Mouse (Mus musculus): ENCODE results near the gene Hbb-bt.
A peak's percentile ranks its signal among the peaks of the same experiment; 100 is the strongest.
"Not testable (repeated sequence)": the region's sequence is repeated elsewhere in the genome, so short reads cannot be mapped to it uniquely, and the experiment has no call there.

Hbb-bt gene

DNA sequence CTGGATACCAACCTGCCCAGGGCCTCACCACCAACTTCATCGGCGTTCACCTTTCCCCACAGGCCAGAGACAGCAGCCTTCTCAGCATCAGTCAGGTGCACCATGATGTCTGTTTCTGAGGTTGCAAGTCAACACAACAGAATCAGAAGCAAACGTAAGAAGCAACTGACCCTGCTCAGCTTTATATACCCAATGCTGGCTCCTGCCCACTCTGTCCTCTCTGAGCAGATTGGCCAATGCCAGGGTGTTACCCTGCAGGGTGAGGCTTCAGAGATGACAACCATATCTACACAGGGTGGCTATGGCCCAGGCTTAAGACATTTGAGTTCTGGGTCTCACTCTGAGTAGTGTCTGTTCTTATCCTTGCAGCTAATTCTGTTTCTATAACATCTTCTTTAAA, at the start of gene Hbb-bt:
Hbb-bt (minus strand) TSS at position 231 of the 400 bp plus-strand sequence.
- DNase-seq (ENCODE audit: low spot score): no peak

DNA sequence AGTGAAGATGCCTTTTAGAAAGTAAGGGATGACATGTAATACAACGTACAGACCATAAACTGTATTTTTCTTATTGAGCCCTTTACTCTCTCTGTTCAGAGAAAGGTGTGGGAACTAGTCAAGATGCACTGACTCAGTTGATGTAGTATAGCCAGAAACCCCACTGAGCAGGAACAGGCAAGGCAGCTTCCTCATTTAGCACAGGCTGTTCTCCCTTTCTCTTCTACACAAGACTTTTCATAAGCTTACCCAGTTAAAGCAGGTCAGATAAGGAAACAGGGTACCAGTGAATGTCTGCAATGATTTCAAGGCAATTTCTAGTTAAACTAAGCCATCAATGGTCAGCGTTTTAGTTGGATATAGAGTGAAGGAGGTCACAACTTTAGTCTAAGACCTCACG, 47.7 kb upstream of the Hbb-bt start:
- no peak for DNase-seq (ENCODE audit: low spot score)

- peak; percentile 22 for DNase-seq (ENCODE audit: low spot score)
These were observed 47.1 kb upstream of the Hbb-bt start for GRCm38 (mm10) chr7:103860855-103861254.

- DNase-seq (ENCODE audit: low spot score): no peak
These were observed 45.3 kb upstream of the Hbb-bt start for GRCm38 (mm10) chr7:103859076-103859475.

- DNase-seq (ENCODE audit: low spot score): no peak
These were observed 40.9 kb upstream of the Hbb-bt start for GRCm38 (mm10) chr7:103854669-103855068.

GRCm38 (mm10) chr7:103853090-103853489, 39.3 kb upstream of the Hbb-bt start, which contains the start of gene Hbb-y:
Gene Hbb-y (minus strand): TSS chr7:103853216.
- no peak for DNase-seq (ENCODE audit: low spot score)

- no peak for DNase-seq (ENCODE audit: low spot score)
These were observed 30.9 kb upstream of the Hbb-bt start for GRCm38 (mm10) chr7:103844525-103845325.

- DNase-seq (ENCODE audit: low spot score): no peak
These were observed 29.2 kb upstream of the Hbb-bt start, which contains the start of gene Hbb-bh1 for GRCm38 (mm10) chr7:103843034-103843433. Gene Hbb-bh1 (minus strand): TSS chr7:103843164.

DNA sequence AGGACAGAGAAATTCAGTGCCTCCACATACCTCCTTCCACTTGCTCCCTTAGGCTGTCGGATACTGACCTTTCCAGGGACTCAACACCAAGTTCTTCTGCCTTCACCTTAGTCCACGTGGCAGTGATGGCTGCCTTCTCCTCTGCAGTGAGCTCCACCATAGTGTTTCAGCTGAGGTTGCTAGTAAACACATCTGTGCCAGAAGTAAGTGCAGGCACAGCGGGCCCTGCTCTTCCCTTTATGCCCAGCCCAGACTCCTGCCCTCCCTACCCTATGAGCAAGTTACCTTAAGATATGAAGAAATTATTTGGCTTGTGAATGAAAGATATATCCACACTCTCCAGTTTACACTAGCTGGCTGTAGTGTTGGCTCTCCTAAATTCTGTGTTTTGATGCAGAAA, 26.5 kb upstream of the Hbb-bt start, which contains the start of gene Hbb-bh2:
Hbb-bh2 (minus strand) TSS at position 253 of the 400 bp plus-strand sequence.
- DNase-seq (ENCODE audit: low spot score): no peak

DNA sequence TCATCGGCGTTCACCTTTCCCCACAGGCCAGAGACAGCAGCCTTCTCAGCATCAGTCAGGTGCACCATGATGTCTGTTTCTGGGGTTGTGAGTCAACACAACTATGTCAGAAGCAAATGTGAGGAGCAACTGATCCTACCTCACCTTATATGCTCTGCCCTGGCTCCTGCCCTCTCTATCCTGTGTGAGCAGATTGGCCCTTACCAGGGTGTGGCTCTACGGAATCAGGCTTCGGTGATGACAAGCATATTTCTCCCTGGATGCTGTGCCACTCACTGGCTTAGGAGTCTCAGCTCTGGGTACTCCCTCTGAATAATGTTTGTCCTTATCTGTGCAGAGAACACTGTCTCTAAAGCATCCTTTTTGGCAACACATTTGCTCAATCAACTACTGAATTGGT, 14.0 kb upstream of the Hbb-bt start, which contains the start of gene Hbb-bs:
Hbb-bs (minus strand) TSS at position 289 of the 400 bp plus-strand sequence.
- DNase-seq (ENCODE audit: low spot score): no peak

GRCm38 (mm10) chr7:103827139-103827538, 13.3 kb upstream of the Hbb-bt start:
- DNase-seq (ENCODE audit: low spot score): not testable (repeated sequence)

DNA sequence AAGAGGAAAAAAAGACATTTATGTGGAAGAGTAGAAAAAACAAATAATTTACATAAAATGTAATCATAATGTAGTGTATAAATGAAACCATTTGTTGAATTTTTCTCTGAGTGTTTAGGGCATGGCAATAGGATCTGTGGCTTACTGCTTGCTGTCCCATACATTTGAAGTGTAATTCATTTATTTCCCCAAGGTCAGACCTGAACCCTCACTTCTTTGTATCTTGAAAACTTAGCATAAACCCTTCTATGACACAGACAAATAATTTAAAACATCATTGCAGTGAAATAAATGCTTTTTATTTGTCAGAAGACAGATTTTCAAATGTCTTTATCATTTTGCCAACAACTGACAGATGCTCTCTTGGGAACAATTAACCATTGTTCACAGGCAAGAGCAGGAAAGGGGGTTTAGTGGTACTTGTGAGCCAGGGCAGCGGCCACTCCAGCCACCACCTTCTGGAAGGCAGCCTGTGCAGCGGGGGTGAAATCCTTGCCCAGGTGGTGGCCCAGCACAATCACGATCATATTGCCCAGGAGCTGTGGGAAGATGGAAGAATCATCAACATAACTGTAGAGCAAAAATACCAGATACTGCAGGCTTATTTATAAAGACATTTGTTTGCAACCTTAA, 12.6 kb upstream of the Hbb-bt start:
- no peak for DNase-seq (ENCODE audit: low spot score)

DNA sequence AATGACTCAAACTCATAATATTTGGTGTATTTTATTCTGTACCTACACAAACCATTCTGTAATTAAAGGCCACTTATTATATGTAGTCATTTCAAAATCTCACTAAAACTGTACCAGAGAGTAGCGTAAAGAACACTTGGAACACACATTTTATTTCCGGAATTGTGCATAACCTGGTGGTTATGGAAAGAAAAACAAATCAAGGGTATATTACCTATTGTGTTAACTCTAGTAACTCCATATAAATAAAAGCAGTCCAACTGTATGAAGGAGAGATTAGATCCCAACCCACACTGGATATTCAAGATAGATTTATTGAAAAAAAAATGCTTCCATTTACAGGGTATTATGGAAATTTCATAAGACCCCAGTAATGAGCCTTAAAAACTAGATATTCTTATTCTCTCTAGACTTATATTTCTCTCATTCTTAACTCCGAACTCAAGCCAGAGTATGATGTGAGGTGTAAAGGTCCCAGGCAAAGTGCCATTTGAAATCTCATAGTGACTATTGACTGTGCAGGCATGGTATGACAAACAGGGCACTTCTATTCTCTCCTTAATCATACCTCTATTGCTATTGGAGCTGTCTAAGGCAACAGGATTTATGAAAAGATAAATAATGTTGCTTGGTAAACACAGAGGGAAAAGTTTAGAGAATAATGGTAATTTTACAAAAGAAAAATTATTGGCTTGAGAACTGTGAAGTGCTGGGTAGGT, 11.9 kb upstream of the Hbb-bt start:
- no peak for DNase-seq (ENCODE audit: low spot score)

GRCm38 (mm10) chr7:103824597-103824996, 10.8 kb upstream of the Hbb-bt start:
- no peak for DNase-seq (ENCODE audit: low spot score)

GRCm38 (mm10) chr7:103815085-103815484, 1.3 kb upstream of the Hbb-bt start:
- DNase-seq (ENCODE audit: low spot score): not testable (repeated sequence)

GRCm38 (mm10) chr7:103813152-103813551, 644 bp downstream of the Hbb-bt start:
- DNase-seq (ENCODE audit: low spot score): not testable (repeated sequence)

- no peak for DNase-seq (ENCODE audit: low spot score)
These were observed 1.6 kb downstream of the Hbb-bt start for GRCm38 (mm10) chr7:103812174-103812573.

DNA sequence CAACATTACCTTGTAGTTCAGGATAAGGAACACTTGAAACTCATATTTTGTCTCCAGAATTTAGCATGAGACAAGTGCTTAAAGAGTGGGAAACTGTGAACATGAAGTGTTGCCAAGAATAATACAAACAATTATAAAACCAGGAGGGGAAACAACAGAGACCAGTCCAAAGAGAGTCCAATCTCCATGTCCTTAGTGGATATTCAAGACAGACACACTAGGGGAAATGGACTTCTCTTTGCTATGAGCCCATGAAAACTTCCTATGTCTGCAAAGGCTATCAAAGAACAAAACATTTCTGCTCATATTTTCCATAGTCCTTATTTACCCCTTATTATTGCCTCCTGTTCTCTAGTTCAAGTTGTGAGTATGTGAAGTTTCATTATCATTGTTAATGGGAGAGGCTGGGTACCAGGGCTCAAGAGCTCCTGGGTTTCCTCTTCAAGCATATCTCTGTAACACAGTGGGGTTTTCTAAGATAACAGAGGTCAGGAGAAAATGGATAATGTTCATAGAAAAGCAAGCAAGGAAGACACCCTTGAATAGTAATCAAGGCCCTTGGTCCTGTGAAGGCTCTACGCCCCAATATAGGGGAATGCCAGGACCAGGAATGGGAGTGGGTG, 2.5 kb downstream of the Hbb-bt start:
- no peak for DNase-seq (ENCODE audit: low spot score)

DNA sequence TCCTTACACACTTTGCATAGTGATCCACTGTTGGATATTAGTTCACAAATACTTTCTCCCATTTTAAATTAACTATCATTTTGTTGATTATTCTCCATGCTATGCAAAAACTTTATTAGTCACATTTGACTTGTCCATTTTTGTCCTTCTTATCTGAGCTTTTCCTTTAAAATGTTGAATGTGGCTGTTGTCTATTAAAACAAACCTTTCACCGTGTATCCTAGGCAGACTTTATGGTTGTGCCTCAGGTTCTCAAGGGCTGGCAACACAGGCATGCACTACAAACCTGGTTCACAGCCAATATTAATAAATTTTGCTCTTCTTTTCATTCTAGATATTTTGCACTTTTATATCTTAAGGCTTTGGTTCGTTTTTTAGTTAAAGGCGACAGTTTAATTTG, 3.0 kb downstream of the Hbb-bt start:
- DNase-seq (ENCODE audit: low spot score): no peak

DNA sequence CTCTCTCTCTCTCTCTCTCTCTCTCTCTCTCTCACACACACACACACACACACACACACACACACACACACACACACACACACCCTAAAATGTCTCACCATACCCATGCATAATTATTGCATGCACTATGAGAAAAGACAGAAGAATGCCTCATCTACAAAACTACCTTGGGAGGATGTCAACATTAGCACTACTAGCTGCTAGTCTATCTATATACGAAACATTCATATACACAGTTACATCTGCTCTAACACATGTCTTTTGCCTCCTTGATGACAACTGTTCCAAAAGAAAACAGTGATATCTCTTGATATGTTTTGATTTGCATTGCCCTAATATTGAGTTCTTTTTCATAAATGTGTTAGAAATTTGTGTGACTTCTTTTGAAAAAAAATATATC, 3.5 kb downstream of the Hbb-bt start:
- no peak for DNase-seq (ENCODE audit: low spot score)

DNA sequence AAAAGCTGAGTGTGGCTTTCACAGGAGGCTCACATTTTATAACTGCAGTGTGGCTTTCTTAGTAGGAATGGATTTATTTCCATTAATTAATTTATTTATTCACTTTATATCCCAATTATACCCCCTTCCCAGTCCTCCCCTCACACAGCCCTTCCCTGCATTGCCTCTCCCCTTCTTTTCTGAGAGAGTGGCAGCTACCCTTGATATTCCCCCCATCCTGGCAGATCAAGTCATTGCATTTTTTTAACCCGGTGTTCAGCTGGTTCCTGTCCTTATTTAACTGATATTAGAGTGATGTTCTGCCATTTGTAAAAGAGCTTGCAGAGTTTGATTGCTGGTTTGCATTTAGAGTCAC, 4.0 kb downstream of the Hbb-bt start:
- no peak for DNase-seq (ENCODE audit: low spot score)
